Mouse (Mus musculus) embryonic fibroblast, embryonic 13.5 days (primary cell): Measurements from ENCODE around the gene Rnf144b.

Experiments
- CTCF ChIP-seq: IDR thresholded peaks from 2 replicates; pipeline ENCODE4 v1.5.1; 2011; ENCODE audit warnings: mild to moderate bottlenecking, control low read depth, low read length, moderate library complexity, borderline replicate concordance; ENCODE audit not compliant: insufficient read depth
- POLR2A ChIP-seq: IDR thresholded peaks from 2 replicates; pipeline ENCODE4 v1.6.1; 2011; ENCODE audit warnings: low read depth, mild to moderate bottlenecking, control low read depth, low read length, moderate library complexity

DNA sequence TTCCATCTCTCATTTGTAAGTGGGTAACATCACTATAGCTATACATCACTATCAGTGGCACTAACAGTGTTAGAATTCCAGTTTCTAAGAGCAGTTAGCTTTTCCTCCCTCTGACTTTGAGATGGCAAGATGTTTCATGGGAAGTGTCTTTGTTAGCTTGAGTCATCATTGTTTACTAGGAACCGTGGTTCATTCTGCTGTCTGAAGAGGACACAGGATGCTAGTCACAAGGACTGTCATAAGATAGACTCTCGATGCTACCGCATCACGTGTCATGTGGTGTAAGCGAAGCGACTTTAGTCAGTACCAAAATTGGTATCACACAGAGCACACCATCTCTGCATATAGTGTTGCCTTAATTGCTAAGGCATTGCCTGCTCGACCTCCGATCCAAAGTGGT, 105.7 kb downstream of the Rnf144b start:
- TF ChIP-seq CTCF: no peak
- no peak for TF ChIP-seq POLR2A
